21 mouse cellular contexts compared by ENCODE assay signal in genomic region chr9:96610813-96611212, GRCm38 (mm10).
"Had no signal": no experiment of that assay in that cellular context is flagged by ENCODE, and none has a peak within 500 bp of the region (broad histone marks: within the 10 kb centered on the region; RNA-seq: fewer than 3 reads in every experiment).

No protein-coding gene starts in this region.

- H3K9ac ChIP-seq: intestine, embryonic 15.5 days; limb, embryonic 12.5 days; limb, embryonic 15.5 days; liver, embryonic 14.5 days; liver, postnatal 0 days; lung, embryonic 14.5 days; midbrain, embryonic 12.5 days; midbrain, embryonic 15.5 days; neural tube, embryonic 12.5 days; neural tube, embryonic 15.5 days had no signal

- H3K4me2 ChIP-seq: intestine, embryonic 15.5 days; limb, embryonic 12.5 days; limb, embryonic 15.5 days; liver, embryonic 11.5 days; lung, embryonic 14.5 days; midbrain, embryonic 12.5 days; midbrain, embryonic 15.5 days; neural tube, embryonic 12.5 days; neural tube, embryonic 15.5 days had no signal

- H3K4me3 ChIP-seq: intestine, embryonic 15.5 days; limb, embryonic 12.5 days; limb, embryonic 15.5 days; midbrain, embryonic 12.5 days; midbrain, embryonic 15.5 days; neural tube, embryonic 12.5 days; neural tube, embryonic 15.5 days had no signal

- DNase-seq: left cerebral cortex, postnatal 4 days; liver, postnatal 0 days; lung, embryonic 14.5 days; right cerebral cortex, adult 18-20 months; right cerebral cortex, postnatal 14 days; right cerebral cortex, postnatal 4 days; thymus, adult 2 months; thymus, postnatal 14 days; thymus, postnatal 4 days had no signal

- H3K27me3 ChIP-seq: intestine, embryonic 15.5 days; limb, embryonic 12.5 days; limb, embryonic 15.5 days; midbrain, embryonic 12.5 days; midbrain, embryonic 15.5 days; neural tube, embryonic 12.5 days; neural tube, embryonic 15.5 days had no signal

- H3K4me1 ChIP-seq: limb, embryonic 12.5 days; limb, embryonic 15.5 days; midbrain, embryonic 15.5 days; neural tube, embryonic 12.5 days had no signal

- ATAC-seq: intestine, embryonic 15.5 days; liver, postnatal 0 days; lung, postnatal 0 days; midbrain, embryonic 15.5 days had no signal

- H3K9me3 ChIP-seq: intestine, embryonic 15.5 days; limb, embryonic 15.5 days had no signal

- H3K27ac ChIP-seq: intestine, embryonic 15.5 days; limb, embryonic 12.5 days; limb, embryonic 15.5 days; liver, embryonic 14.5 days; macrophage; midbrain, embryonic 12.5 days; midbrain, embryonic 15.5 days; neural tube, embryonic 12.5 days; neural tube, embryonic 15.5 days; stomach, postnatal 0 days had no signal
